Mouse (Mus musculus) embryonic fibroblast, embryonic 13.5 days (primary cell): ENCODE results near the gene Llgl1.

ENCODE experiments used
- CTCF ChIP-seq: IDR thresholded peaks from 2 replicates; pipeline ENCODE4 v1.5.1; 2011; ENCODE audit warnings: mild to moderate bottlenecking, control low read depth, low read length, moderate library complexity, borderline replicate concordance; ENCODE audit not compliant: insufficient read depth
- POLR2A ChIP-seq: IDR thresholded peaks from 2 replicates; pipeline ENCODE4 v1.6.1; 2011; ENCODE audit warnings: low read depth, mild to moderate bottlenecking, control low read depth, low read length, moderate library complexity

GRCm38 (mm10) chr11:60730169-60730568 is 30.6 kb downstream of the Llgl1 start:
- no peak for TF ChIP-seq CTCF
- no peak for TF ChIP-seq POLR2A
